Mouse (Mus musculus) gonadal fat pad, adult 2 months (tissue): ENCODE results near the gene Prkce. TPM values are rescaled to one million over a fixed set of nuclear protein-coding genes. Genes with fewer than 3 reads are reported as not detected.

Experiments
- DNase-seq: peaks from one replicate; pipeline ENCODE4 v3.0.0-alpha.2; 2012; ENCODE audit warnings: low read depth
- polyA plus RNA-seq: library from polyadenylated mRNA; depleted of rRNA; stranded (reverse); fragments of >200 nt; gene quantifications from 2 replicates; pipeline ENCODE4 v1.2.3, GENCODE M21; 2012

The Prkce gene
- polyA plus RNA-seq, 1 experiment = 3.6 TPM

GRCm38 (mm10) chr17:86412141-86412540, 244.6 kb downstream of the Prkce start:
- no peak for DNase-seq

DNA sequence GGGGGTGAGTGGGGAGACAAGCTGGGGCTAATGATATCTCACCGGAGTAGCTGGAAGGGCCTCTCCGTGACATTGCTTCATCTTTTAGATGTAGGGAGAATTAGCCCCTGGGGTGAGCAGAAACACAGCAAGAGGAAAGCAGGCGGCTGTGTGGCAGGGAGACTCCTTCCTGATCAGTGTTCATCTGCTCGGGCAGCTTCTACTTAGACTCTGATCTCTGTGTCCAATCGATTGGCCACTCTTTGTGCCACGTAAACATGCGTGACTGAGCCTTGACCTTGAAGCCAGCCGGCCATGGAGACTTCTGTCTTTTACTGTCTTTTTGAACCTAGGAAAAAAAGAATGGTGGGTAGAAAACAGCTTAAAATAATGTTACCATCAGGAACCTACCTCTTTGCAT, 247.0 kb downstream of the Prkce start:
- no peak for DNase-seq

- DNase-seq = no peak
Observed at GRCm38 (mm10) chr17:86415989-86416388, 248.4 kb downstream of the Prkce start.

- DNase-seq = no peak
Observed at GRCm38 (mm10) chr17:86418334-86418733, 250.7 kb downstream of the Prkce start.

DNA sequence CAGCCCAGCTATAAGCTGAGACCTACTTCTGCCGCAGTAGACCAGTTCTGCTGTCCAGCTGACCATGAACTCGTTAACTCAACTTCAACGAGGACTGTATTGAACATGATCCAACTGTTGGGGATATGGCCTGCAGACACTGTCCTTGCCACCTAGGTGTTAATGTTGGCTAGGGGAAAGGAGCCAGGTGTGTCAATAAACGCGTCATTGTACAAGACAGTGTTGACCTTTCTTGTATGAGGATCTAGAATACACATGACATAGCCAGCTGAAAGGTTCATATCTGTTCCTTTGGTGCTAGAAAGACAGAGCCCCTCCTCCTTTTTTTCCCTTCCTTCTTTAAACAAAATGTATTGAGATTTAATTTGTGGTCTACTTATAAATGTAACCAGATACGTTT, 251.6 kb downstream of the Prkce start:
- DNase-seq = no peak

GRCm38 (mm10) chr17:86420646-86421338, 253.2 kb downstream of the Prkce start:
- no peak for DNase-seq

DNA sequence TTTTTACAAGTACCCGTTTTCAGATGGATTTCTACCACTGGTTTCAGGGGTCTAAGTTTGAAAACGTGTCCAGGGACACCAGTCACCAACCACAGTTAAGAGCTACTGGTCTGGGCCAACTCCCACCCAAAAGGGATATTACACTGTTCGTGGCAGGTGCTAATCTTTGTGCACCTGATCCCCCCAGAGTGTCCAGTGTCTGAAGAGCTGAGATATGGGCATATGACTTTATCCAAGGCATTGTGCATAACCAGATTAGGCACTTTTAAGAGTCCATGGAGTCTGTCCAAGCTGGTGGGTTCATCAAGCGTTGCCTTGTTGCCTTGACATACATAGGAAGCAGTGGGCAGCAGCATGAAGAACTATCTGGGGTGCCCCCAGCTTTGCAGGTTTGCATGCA, 254.4 kb downstream of the Prkce start:
- DNase-seq = no peak

- no peak for DNase-seq
Observed at GRCm38 (mm10) chr17:86429877-86430276, 262.3 kb downstream of the Prkce start.

DNA sequence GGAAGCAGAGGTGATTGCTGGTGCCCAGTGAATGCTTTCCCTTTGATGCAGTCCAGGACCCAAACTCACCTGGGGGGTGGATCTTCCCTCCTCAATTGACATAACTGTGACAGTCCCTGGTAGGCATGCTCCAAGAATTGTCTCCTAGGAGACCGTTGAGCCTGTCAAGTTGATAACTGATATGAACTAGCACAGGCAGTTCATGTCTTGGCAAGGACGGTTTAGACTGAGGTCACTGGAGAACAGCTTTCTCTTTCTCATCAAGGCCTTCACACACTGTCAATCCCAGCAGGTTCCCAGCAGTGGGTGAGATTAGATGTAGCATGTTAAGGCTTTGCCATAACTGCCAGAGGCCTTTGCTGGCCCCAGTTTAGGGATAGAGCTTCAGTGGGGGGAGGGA, 265.5 kb downstream of the Prkce start:
- no peak for DNase-seq

GRCm38 (mm10) chr17:86433813-86434212, 266.2 kb downstream of the Prkce start:
- no peak for DNase-seq

DNA sequence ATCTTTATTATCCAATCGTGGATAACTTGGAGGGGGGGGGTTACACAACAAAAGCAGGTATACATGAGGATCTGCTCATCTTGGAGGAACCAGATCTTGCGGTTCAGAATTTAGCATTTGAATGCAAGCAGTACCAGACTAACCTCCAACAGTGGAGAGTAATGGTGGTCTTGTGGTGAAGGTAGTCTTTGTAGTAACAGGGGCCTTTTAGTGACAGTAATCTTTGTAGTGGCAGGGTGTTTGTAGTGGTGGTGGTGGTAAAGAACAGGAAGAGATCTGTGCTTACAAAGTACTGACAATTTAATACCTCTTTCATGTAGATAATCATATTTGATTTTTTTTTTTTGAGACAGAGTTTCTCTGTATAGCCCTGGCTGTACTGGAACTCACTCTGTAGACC, 267.2 kb downstream of the Prkce start:
- no peak for DNase-seq

GRCm38 (mm10) chr17:86435570-86435969, 268.0 kb downstream of the Prkce start:
- no peak for DNase-seq

GRCm38 (mm10) chr17:86435984-86436383, 268.4 kb downstream of the Prkce start:
- DNase-seq = no peak

DNA sequence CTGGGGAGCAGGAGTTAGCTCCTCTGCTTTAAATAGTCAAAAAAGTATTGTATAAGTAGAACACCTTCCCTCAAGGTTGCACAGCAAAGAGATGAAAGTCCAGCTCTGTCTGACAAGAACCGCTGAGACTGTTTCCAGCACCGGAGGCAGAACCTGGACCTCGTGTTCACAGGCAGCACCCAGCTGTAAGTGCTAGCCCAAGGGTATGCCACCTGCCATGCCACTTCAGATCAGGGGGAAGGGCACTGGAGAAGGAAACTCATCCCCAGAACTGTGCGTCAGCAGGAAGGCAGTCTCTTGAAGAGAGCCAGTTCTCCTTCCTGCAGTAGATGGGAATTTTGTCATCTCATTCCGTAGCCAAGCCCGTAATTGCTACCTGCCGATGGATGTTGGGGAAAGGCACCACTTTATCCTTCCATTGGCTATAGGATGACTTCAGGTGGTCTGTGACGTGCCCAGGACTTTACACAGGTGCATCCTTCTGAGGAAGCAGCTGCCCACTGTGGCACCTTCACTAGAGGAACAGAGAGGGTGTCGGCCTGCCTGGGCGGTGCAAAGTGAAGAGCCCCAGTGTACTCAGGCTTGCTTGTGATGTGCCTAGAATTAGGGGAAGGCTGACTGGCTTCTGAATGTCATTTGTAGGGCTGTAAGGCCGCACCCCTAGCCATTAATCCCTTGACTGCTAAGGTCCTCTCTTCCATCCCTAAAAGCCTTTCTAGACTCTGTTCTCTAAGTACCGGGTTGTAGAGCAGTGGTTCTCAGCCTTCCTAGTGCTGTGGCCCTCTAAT, 269.2 kb downstream of the Prkce start:
- DNase-seq = no peak

DNA sequence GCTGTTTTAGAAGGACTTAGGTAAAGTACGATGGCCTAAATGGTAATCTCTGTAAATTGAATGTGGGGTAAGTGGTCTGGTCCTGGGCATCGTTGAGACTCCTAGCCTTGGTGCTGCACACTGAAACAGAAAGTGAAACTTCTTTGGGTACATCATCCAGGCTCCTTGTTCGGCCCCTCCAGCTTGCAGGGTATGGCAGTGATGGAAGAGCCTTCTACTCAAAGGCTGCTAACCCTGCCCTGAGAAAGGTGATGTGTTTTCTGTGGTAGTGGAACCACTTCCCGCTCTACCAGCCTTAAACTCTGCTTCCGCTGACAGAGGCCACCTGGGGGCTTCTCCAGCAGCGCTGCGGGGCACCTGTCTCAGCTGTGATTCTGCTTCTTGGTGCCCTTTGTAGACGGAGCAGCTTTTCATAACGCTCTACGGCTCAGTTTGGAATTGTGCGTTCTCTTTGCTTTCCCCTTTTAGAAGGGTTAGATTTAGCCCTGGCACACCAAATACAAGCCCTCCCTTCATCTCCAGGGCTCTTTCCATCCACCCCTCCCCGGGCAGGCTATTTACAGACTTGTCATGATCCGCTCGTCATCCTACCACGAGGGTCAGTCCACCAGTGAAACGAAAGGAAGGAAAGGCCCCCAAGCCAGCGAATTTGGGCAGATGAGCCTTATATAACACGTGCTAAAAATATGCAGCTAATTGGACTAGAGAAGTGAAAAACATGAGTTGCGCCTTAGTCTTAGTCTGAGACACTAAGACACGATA, 270.1 kb downstream of the Prkce start:
- DNase-seq = no peak

- no peak for DNase-seq
Observed at GRCm38 (mm10) chr17:86438278-86438661, 270.7 kb downstream of the Prkce start.

GRCm38 (mm10) chr17:86438763-86439162, 271.2 kb downstream of the Prkce start:
- no peak for DNase-seq

DNA sequence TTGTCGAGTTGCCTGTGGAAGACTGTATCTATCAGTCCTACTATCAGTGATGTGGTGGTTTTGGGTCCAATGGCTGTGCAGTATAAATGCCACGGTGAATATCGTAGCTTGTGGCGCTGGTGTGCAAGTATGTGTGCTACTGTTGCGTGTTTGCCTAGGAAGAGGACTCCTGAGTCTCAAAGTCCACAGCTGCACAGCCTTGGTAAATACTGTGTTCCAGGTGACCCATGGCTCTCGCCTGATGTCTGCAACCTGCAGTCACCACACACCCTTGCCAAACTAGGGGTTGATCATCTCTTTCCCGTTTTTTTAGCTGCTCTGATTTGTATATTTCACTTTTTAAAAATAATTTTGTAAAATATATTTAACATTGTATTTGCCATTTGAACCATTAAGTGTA, 273.5 kb downstream of the Prkce start:
- DNase-seq = no peak

DNA sequence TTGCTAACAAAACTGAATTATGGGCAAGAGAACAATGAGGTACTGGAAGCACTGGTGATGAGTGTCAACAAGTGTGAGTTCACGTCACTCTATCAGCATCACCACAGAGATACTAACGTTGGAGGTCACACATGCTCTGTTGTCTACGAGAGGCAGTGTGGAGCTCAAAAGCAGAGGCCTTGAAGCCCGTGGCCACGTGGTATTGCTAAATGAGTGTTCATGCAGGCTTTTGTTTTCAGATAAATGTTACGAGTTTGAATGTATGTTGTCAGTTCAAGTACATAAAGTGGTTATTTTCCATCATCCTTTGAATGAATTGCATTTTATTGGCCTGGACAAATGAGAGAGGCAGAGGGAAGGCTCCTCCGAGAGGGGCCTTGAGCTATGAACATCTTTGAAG, 276.3 kb downstream of the Prkce start:
- DNase-seq = no peak

- peak; percentile 97 for DNase-seq
Observed at GRCm38 (mm10) chr17:86444578-86445419, 277.2 kb downstream of the Prkce start.

DNA sequence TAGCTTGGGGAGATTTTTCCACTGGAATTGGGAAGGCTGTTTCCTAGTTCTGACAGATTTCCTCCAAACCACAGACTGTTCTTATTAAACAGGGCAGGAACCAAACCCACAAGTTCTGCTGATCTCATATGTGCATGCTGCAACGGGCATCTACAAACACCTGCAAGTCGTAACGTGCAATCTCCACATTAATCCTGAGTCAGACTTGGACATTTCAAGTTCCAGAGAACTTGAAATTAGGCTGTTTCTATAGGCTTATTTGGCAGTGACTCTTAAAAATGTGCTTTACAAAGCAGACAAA, 277.8 kb downstream of the Prkce start:
- DNase-seq = no peak

GRCm38 (mm10) chr17:86445900-86446299, 278.3 kb downstream of the Prkce start:
- DNase-seq = no peak
